Comparison of ENCODE assay signal across 20 mouse cellular contexts in genomic region chr2:70497715-70498318, GRCm38 (mm10). TPM values are rescaled to one million over a fixed set of nuclear protein-coding genes. Genes with fewer than 3 reads are reported as not detected.
A peak's percentile ranks its signal among the peaks of the same experiment; 100 is the strongest.
DNase-seq lines count a peak whose midpoint lies in the region; ATAC-seq lines count a peak whose summit lies in the region.
"Had no signal": no experiment of that assay in that cellular context is flagged by ENCODE, and none has a peak within 500 bp of the region (broad histone marks: within the 10 kb centered on the region; RNA-seq: fewer than 3 reads in every experiment).

No protein-coding gene starts in this region.

- H3K4me2 ChIP-seq in heart, embryonic 16.5 days (ENCODE audit: low read depth, low read length), result peak overlapping the region; percentile 23
- H3K4me2 ChIP-seq in lung, embryonic 15.5 days, result peak overlapping the region; percentile 3; the same call in 1 of the 2 replicates
- H3K4me2 ChIP-seq in hindbrain, embryonic 12.5 days (replicated peaks), result no peak overlapping the region
- H3K4me2 ChIP-seq: embryonic facial prominence, embryonic 12.5 days; neural tube, embryonic 15.5 days had no signal

- no peak overlapping the region for H3K4me3 ChIP-seq in heart, embryonic 16.5 days (ENCODE audit: low read length)
- H3K4me3 ChIP-seq in heart, embryonic 10.5 days, result no peak overlapping the region
- no peak overlapping the region for H3K4me3 ChIP-seq in lung, embryonic 15.5 days
- no peak overlapping the region for H3K4me3 ChIP-seq in hindbrain, embryonic 12.5 days
- H3K4me3 ChIP-seq: embryonic facial prominence, embryonic 12.5 days; neural tube, embryonic 15.5 days had no signal

- no peaks in the 10 kb centered on the region for H3K36me3 ChIP-seq in heart, embryonic 16.5 days (ENCODE audit: control insufficient read depth, insufficient read depth)
- H3K36me3 ChIP-seq in heart, embryonic 10.5 days, result no peaks in the 10 kb centered on the region
- no peaks in the 10 kb centered on the region for H3K36me3 ChIP-seq in lung, embryonic 15.5 days
- no peaks in the 10 kb centered on the region for H3K36me3 ChIP-seq in hindbrain, embryonic 12.5 days
- H3K36me3 ChIP-seq: embryonic facial prominence, embryonic 12.5 days; G1E; neural tube, embryonic 15.5 days had no signal

- peak overlapping the region; percentile 45; the same call in 1 of the 2 replicates for H3K27ac ChIP-seq in heart, embryonic 16.5 days (ENCODE audit: low read length)
- H3K27ac ChIP-seq in heart, embryonic 10.5 days, result no peak overlapping the region
- H3K27ac ChIP-seq in lung, embryonic 15.5 days, result 0 out of 2 replicates have a peak overlapping the region, but pooled peaks have one; percentile 12
- H3K27ac ChIP-seq in hindbrain, embryonic 12.5 days, result no peak overlapping the region
- H3K27ac ChIP-seq: embryonic facial prominence, embryonic 12.5 days; neural tube, embryonic 15.5 days had no signal

- peaks cover 8% of the 10 kb centered on the region; the same call in 1 of the 2 replicates for H3K4me1 ChIP-seq in heart, embryonic 16.5 days (ENCODE audit: control insufficient read depth, insufficient read depth, low read length)
- peaks cover 11% of the 10 kb centered on the region for H3K4me1 ChIP-seq in heart, embryonic 10.5 days
- H3K4me1 ChIP-seq in lung, embryonic 15.5 days, result no peaks in the 10 kb centered on the region
- H3K4me1 ChIP-seq in hindbrain, embryonic 12.5 days, result no peaks in the 10 kb centered on the region

- no peak for DNase-seq in heart, embryonic 10.5 days (ENCODE audit: low spot score)
- DNase-seq in lung, postnatal 4 days, result no peak
- DNase-seq in induced T-regulatory cell, adult 2 months (ENCODE audit: low read depth), result peak; percentile 30
- DNase-seq in thymus, postnatal 10 days (ENCODE audit: low spot score in 2 of 2), result no peak
- DNase-seq: adrenal gland, adult 2 months; cerebellum, adult 11-12 months; cerebellum, postnatal 36 days; gastrocnemius, postnatal 25 days; heart, postnatal 36 days; kidney, postnatal 14 days; spleen, adult 18-20 months; thymus, postnatal 25 days had no signal

- WGBS in heart, embryonic 16.5 days, result 23% methylated on average over 13 of the region's 13 CpGs
- 20% methylated on average over 13 of the region's 13 CpGs for WGBS in heart, embryonic 10.5 days
- 39% methylated on average over 13 of the region's 13 CpGs for WGBS in lung, embryonic 15.5 days
- WGBS in hindbrain, embryonic 12.5 days, result 49% methylated on average over 13 of the region's 13 CpGs

- no peak overlapping the region for H3K9ac ChIP-seq in heart, embryonic 16.5 days (ENCODE audit: low read length)
- H3K9ac ChIP-seq in lung, embryonic 15.5 days, result no peak overlapping the region
- H3K9ac ChIP-seq in hindbrain, embryonic 12.5 days, result no peak overlapping the region
- H3K9ac ChIP-seq: embryonic facial prominence, embryonic 12.5 days; neural tube, embryonic 15.5 days had no signal

- no peaks in the 10 kb centered on the region for H3K9me3 ChIP-seq in heart, embryonic 16.5 days (replicated peaks; ENCODE audit: control insufficient read depth, low read length)
- no peaks in the 10 kb centered on the region for H3K9me3 ChIP-seq in heart, embryonic 10.5 days
- no peaks in the 10 kb centered on the region for H3K9me3 ChIP-seq in lung, embryonic 15.5 days
- H3K9me3 ChIP-seq in hindbrain, embryonic 12.5 days (replicated peaks), result no peaks in the 10 kb centered on the region
- H3K9me3 ChIP-seq: embryonic facial prominence, embryonic 12.5 days; G1E; neural tube, embryonic 15.5 days had no signal

- H3K27me3 ChIP-seq in heart, embryonic 16.5 days (ENCODE audit: control insufficient read depth, insufficient read depth, low read length), result peaks cover 6% of the 10 kb centered on the region
- H3K27me3 ChIP-seq in heart, embryonic 10.5 days (ENCODE audit: insufficient read depth, poor library complexity, severe bottlenecking), result peaks cover 25% of the 10 kb centered on the region
- H3K27me3 ChIP-seq in lung, embryonic 15.5 days, result no peaks in the 10 kb centered on the region
- no peaks in the 10 kb centered on the region for H3K27me3 ChIP-seq in hindbrain, embryonic 12.5 days
- H3K27me3 ChIP-seq: neural tube, embryonic 15.5 days had no signal

- no peak for ATAC-seq in heart, embryonic 16.5 days (replicated peaks; ENCODE audit: extremely low read depth, insufficient read depth, low FRiP score)
- no peak for ATAC-seq in lung, embryonic 15.5 days (ENCODE audit: borderline replicate concordance, extremely low read depth, low FRiP score, low TSS enrichment)
- no peak for ATAC-seq in hindbrain, embryonic 12.5 days (ENCODE audit: low FRiP score)

RNA-seq across cellular contexts. Expression of gene Erich2, which starts 10.8 kb away (rescaled TPM):
- 0.97 and 2.1 TPM in 2 replicates for polyA plus RNA-seq in heart, embryonic 16.5 days (2015; fragmentation: Nextera tagmentation; extraction: Ambion mirVana)
- 0.41 and 0.57 TPM in 2 replicates for polyA plus RNA-seq in heart, embryonic 10.5 days (2016; fragmentation: Nextera tagmentation; extraction: Ambion mirVana)
- 6.9 and 7.6 TPM in 2 replicates for polyA plus RNA-seq in lung, embryonic 15.5 days (2015; fragmentation: Nextera tagmentation; extraction: Ambion mirVana)
- polyA plus RNA-seq in hindbrain, embryonic 12.5 days (2016; fragmentation: Nextera tagmentation; extraction: Ambion mirVana), result 2.6 and 3.4 TPM in 2 replicates
- polyA plus RNA-seq: G1E; liver, adult 2 months had no signal

RNA-seq across cellular contexts. Expression of gene Sp5, which starts 23.1 kb away (rescaled TPM):
- polyA plus RNA-seq in heart, embryonic 16.5 days (2015; fragmentation: Nextera tagmentation; extraction: Ambion mirVana), result 0.17 and 0.74 TPM in 2 replicates
- polyA plus RNA-seq in heart, embryonic 10.5 days (2016; fragmentation: Nextera tagmentation; extraction: Ambion mirVana), result 0.64 and 1.3 TPM in 2 replicates
- 9.3 TPM in 2 replicates for polyA plus RNA-seq in lung, embryonic 15.5 days (2015; fragmentation: Nextera tagmentation; extraction: Ambion mirVana)
- polyA plus RNA-seq in hindbrain, embryonic 12.5 days (2016; fragmentation: Nextera tagmentation; extraction: Ambion mirVana), result 6.3 and 7.4 TPM in 2 replicates
- polyA plus RNA-seq: G1E had no signal

RNA-seq across cellular contexts. Expression of gene Gad1, which starts 55.1 kb away (rescaled TPM):
- 0.25 and 0.41 TPM in 2 replicates for polyA plus RNA-seq in heart, embryonic 16.5 days (2015; fragmentation: Nextera tagmentation; extraction: Ambion mirVana)
- polyA plus RNA-seq in heart, embryonic 10.5 days (2016; fragmentation: Nextera tagmentation; extraction: Ambion mirVana), result 0.15 TPM in 1 of 2 replicates, not detected in the other
- polyA plus RNA-seq in lung, embryonic 15.5 days (2015; fragmentation: Nextera tagmentation; extraction: Ambion mirVana), result 0.09 and 0.38 TPM in 2 replicates
- 24.4 and 24.9 TPM in 2 replicates for polyA plus RNA-seq in hindbrain, embryonic 12.5 days (2016; fragmentation: Nextera tagmentation; extraction: Ambion mirVana)
- polyA plus RNA-seq: C2C12; G1E; liver, adult 2 months had no signal

Comparison
In these comparisons a context has a peak if more than half of its experiments do, and no peak if none do; other contexts are left out.
1. H3K27ac ChIP-seq: peak in heart, embryonic 16.5 days (single experiment) and lung, embryonic 15.5 days (single experiment); none in heart, embryonic 10.5 days (single experiment) and hindbrain, embryonic 12.5 days (single experiment).
2. RNA of gene Gad1, which starts 55.1 kb away (polyA plus RNA-seq): 24.4 to 24.9 TPM in hindbrain, embryonic 12.5 days; 0.25 to 0.41 TPM in heart, embryonic 16.5 days, 0.15 TPM in heart, embryonic 10.5 days and 0.09 to 0.38 TPM in lung, embryonic 15.5 days; every median in the first group is over 10 times any median in the second.